Mouse (Mus musculus): ENCODE results near the gene Mep1a.

- TF ChIP-seq CTCF (IDR thresholded peaks at IDR 0.05; ENCODE audit: borderline replicate concordance, control insufficient read depth, extremely low read depth, insufficient read depth, low read length, poor library complexity) (no peak), POLR2A (IDR thresholded peaks at IDR 0.05; ENCODE audit: control insufficient read depth, extremely low read depth, insufficient read depth, low read length, poor library complexity) (no peak)
Measured at GRCm38 (mm10) chr17:43531192-43531591, 28.6 kb upstream of the Mep1a start.

Measured in thymus, adult 2 months (tissue).